Mouse (Mus musculus) gastrocnemius, postnatal 25 days (tissue): Measurements from ENCODE around the gene Pdzd9. TPM values are rescaled to one million over a fixed set of nuclear protein-coding genes. Genes with fewer than 3 reads are reported as not detected.
A peak's percentile ranks its signal among the peaks of the same experiment; 100 is the strongest.
"Not testable (repeated sequence)": the region's sequence is repeated elsewhere in the genome, so short reads cannot be mapped to it uniquely, and the experiment has no call there.

Source experiments
- DNase-seq: peaks from one replicate; pipeline ENCODE4 v3.0.0; 2022
- long read RNA-seq, 2 experiments: library from polyadenylated mRNA; stranded (forward); transcript quantifications; one replicate each; pipeline ENCODE4 v2.0.0; 2021
- total RNA-seq, 2 experiments: library from RNA; stranded (reverse); gene quantifications; 1 replicate in 1 of 2; 2 replicates in 1 of 2; pipeline ENCODE4 v1.2.3; 2021

Gene Pdzd9
- total RNA-seq, result not detected
- long read RNA-seq, experiment 1, result 0 reads
- long read RNA-seq, experiment 2, result 0 reads

- peak; percentile 20 for DNase-seq
Observed at GRCm38 (mm10) chr7:120670153-120670875, at the start of gene Pdzd9. Gene Pdzd9 (minus strand): TSS chr7:120670343.

GRCm38 (mm10) chr7:120717261-120717660 is 47.1 kb upstream of the Pdzd9 start:
- no peak for DNase-seq

DNA sequence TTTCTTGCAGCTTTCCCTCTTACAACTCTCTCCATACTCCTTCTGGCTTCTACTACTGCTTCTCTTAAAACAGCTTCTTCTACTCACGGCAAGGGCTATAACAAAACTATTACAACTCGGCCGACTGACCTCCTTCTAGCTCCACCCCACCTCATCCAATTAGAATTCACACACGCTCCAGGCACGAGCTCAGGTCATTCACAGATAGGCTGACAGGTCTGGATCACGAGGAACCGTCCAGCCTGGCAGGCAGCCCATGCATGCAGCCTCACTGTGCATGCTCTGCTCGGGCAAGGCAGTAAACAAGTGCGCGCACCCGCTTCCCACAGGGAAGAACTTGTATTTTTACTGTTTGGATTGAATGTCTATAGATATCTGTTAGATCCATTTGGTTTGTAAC is 43.8 kb upstream of the Pdzd9 start:
- not testable (repeated sequence) for DNase-seq

- DNase-seq, result no peak
Observed at GRCm38 (mm10) chr7:120713225-120713624, 43.1 kb upstream of the Pdzd9 start.

GRCm38 (mm10) chr7:120712071-120712470 is 41.9 kb upstream of the Pdzd9 start:
- DNase-seq, result no peak

- DNase-seq, result no peak
Observed at GRCm38 (mm10) chr7:120703888-120704287, 33.7 kb upstream of the Pdzd9 start.

DNA sequence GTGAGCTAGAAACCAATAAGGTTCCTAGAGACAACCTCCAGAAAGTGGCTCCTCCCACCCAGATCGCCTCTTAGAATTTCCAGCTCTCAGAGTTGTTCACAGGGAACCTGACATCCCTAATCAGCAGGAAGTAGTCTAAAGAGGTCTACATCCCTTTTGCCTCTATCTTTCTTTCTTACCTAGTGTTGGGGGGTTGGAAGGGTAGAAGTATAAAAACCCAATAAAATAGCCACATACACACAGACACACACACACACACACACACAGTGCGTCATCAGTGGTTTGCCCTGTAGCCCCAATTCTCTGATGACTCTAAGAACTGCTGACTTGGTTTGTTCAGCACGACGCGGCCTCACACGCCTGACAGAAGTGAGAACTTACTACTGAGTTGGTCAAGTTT is 29.4 kb upstream of the Pdzd9 start:
- DNase-seq, result no peak

GRCm38 (mm10) chr7:120696331-120696730 is 26.2 kb upstream of the Pdzd9 start:
- no peak for DNase-seq

DNA sequence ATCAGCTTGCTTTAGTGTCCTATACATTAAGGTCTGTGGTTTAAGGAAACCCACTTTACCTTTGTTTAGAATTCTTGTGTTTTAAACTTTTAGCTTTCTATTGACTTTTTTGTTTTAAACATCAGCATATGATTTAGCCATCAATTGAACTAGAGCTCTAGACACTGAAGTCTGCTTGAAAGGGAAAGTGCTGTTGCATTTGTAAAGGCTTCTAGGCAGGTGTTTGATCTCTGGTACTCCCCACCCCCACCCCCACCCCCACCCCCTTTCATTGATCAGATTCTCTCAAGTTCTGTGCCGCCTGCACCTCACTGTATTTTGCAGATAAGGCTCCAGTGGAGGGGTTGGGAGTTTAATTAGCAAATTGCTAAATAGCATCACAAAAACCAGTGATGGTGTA is 25.5 kb upstream of the Pdzd9 start:
- no peak for DNase-seq

GRCm38 (mm10) chr7:120695196-120695595 is 25.1 kb upstream of the Pdzd9 start:
- DNase-seq, result no peak

DNA sequence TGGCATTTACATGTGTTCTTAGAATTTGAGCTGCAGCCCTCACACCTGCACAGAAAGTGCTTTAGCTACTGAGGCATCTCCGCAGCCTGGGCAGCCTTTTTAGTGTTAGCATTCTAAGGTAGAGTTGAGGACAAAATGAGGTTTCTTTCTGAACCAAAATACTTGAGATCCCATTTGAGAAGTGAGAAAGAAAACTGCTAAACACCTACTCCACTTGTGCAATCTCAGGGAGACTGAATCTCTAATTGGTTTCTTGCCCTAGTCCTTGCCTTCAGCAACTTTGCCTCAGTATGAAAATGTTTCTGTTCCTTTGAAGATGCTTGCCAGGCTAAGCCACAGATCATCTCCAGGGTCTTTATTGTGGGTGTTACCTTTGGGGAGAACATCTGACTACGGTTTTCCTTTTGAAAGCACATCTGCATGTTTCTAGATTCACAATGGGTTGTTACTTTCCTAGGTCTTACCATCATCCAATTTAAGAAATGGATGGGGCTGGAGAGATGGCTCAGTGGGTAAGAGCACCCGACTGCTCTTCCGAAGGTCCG is 23.8 kb upstream of the Pdzd9 start:
- DNase-seq, result no peak

DNA sequence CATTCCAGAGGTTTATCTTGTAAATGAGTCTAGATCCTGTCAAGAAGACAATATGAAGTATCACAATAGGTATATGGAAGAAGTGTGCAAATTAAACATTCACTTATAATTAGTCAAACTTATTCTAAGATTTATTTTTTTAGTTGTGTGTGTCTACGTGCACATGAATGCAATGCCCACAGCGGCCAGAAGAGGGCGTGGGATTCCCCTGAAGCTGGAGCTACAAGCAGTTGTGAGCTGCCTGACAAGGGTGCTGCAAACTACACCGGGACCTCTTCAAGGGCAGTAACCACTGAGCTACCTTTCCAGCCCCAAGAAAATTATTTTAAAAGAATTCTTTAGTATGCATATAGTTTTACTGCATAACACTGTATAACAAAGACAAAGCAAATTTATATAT is 20.5 kb upstream of the Pdzd9 start:
- no peak for DNase-seq

- DNase-seq, result no peak
Observed at GRCm38 (mm10) chr7:120685227-120685626, 15.1 kb upstream of the Pdzd9 start.

DNA sequence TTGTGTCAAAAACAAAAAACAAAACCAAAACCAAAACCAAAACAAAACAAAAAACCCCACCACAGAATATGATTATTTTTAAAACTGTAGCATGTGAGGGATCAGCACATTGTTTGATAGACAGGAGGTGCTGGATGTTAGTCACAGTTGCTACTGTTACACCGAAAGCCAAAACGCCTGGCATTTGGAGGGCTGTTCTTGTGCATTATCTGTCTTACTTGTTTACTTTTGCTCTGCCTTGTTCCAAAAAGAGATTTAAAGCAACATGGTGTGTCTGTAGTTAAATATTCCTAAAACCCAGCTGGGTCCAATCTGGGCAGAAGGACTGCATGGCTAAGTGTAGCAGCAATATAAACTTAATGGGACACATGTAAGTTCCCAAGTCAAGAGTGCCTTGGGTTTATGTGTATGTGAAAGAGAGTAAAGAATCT is 14.6 kb upstream of the Pdzd9 start:
- no peak for DNase-seq

DNA sequence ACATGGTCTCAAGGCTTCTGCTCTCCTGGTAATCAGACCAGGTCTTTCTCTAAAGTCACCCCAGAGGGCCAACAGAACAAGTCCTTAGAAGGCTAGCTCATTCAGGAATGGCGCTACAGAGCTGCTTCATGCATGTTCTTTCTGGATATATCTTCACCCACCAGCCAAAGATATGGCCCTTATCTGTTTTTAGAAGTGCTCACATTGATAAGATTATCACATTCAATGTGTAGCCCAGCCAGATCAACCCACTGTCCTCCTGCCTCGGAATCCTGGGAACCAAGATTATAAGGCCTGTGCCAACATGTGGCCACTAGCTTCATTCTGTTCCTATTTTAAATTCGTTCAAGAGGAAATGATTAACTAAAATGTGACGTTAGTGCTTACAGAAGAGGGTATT is 11.9 kb upstream of the Pdzd9 start:
- no peak for DNase-seq

GRCm38 (mm10) chr7:120679023-120679422 is 8.9 kb upstream of the Pdzd9 start:
- DNase-seq, result no peak

DNA sequence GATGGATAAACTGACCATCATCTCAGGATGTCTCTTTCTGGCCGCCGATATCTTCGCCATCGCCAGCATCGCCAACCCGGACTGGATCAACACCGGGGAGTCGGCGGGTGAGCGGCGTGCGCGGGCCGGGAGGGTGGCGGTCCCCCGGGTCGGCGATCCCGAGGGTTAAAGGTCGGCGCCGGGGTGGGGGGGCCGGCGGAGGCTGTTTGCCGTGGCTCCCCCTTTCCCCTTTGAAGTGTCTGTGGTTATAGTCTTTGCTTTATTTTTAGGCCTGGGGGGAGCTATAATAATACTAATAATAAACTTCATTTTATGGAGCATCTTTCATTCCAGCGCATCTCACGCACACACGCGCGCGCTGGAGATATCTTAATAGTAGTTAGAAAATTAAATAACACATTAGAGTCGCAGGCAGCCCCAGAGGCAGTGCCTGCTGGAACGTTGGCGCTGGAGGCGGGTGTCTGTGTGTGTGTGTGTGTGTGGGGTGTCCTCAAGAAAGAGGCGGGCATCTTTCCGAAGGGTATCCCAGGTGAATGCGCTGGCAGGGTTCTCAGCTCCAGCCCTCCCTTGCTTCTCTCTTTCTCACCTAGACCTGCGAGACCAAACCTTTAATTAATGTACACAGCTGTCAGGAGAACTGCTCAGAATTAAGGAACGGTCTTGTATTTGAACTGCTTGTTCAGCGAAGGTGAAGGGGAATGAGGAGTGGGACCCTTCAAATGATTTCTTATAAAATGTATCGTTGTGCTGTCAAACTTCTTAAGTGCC is 7.8 kb upstream of the Pdzd9 start:
- peak; percentile 44 for DNase-seq

GRCm38 (mm10) chr7:120677001-120677643 is 7.0 kb upstream of the Pdzd9 start, which contains the start of gene Mosmo:
Gene Mosmo (plus strand): TSS chr7:120677618.
- DNase-seq, result peak; percentile 72

- no peak for DNase-seq
Observed at GRCm38 (mm10) chr7:120671271-120671670, 1.1 kb upstream of the Pdzd9 start.

GRCm38 (mm10) chr7:120662079-120662478 is 8.1 kb downstream of the Pdzd9 start:
- no peak for DNase-seq

DNA sequence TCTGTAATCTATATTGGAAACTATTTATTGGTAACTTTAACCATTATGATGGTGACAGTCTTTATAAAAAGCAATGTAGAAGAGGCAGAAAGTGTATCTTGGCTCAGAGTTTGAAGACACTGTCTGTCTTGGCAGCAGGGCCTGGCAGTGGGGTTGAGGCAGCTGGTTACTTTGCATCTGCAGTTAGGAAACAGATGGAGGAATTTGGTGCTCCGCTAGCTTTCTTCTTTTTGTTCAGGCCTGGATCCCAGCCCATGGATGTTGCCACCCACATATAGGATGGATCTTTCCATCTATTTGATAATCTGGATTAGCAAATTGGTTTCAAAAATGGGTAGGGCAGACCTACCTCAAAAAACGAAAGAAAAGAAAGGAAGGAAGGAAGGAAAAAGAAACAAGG is 22.3 kb downstream of the Pdzd9 start:
- DNase-seq, result no peak

DNA sequence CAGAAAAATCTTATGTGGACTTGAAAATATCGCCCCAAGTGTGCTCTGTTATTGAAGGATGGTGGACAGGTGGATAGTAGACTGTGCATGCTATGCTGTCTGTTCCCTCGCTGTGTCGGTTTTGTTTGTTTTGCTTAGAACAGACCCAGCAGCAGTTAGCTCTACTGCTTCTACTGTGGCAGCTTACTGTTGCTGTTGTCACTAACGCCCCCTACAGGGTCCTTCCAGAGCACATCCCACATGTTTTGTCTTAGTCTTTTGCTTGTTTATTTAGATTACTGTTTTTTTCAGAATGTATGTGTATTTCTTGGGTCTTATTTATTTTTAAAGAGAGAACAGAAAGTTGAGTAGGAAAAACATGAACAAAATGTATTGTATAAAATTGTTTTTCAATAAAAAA is 26.9 kb downstream of the Pdzd9 start:
- no peak for DNase-seq

DNA sequence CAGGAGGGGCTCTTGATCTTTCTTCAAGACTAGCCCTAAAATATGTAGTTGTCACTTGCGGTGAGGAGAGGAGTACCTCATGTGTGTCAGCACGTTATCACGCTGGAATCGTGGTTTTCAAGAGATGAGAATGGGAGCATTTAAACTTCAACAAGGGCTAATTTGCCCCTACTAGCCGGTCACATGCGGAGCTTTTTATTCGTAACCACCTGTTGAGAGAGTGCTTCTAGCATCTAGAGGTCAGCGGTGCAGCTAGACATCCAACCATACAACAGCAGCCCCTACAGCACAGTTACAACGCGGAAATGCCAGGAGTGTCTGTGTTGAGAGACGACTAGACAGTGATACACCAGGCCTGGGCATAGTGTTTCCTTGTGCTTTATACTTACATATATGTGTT is 34.3 kb downstream of the Pdzd9 start:
- no peak for DNase-seq
